Mouse (Mus musculus): ENCODE measurements around the gene St3gal3.
A peak's percentile ranks its signal among the peaks of the same experiment; 100 is the strongest.

St3gal3 gene

GRCm38 (mm10) chr4:118089939-118090338, 44.8 kb downstream of the St3gal3 start:
- peak; percentile 64 for DNase-seq (ENCODE audit: low read depth, low spot score)

GRCm38 (mm10) chr4:118088771-118089170, 45.9 kb downstream of the St3gal3 start:
- DNase-seq (ENCODE audit: low read depth, low spot score): no peak

- DNase-seq (ENCODE audit: low read depth, low spot score): no peak
Observed at GRCm38 (mm10) chr4:118085025-118085424, 49.7 kb downstream of the St3gal3 start.

- peak; percentile 93 for DNase-seq (ENCODE audit: low read depth, low spot score)
Observed at GRCm38 (mm10) chr4:118083217-118083951, 51.3 kb downstream of the St3gal3 start.

- DNase-seq (ENCODE audit: low read depth, low spot score): no peak
Observed at GRCm38 (mm10) chr4:118081608-118082331, 52.9 kb downstream of the St3gal3 start.

GRCm38 (mm10) chr4:118080481-118080880, 54.2 kb downstream of the St3gal3 start:
- no peak for DNase-seq (ENCODE audit: low read depth, low spot score)

- DNase-seq (ENCODE audit: low read depth, low spot score): no peak
Observed at GRCm38 (mm10) chr4:118079195-118079594, 55.5 kb downstream of the St3gal3 start.

GRCm38 (mm10) chr4:118078576-118078975, 56.1 kb downstream of the St3gal3 start:
- DNase-seq (ENCODE audit: low read depth, low spot score): peak; percentile 6

- no peak for DNase-seq (ENCODE audit: low read depth, low spot score)
Observed at GRCm38 (mm10) chr4:118077293-118077752, 57.4 kb downstream of the St3gal3 start.

GRCm38 (mm10) chr4:118076648-118077047, 58.1 kb downstream of the St3gal3 start:
- DNase-seq (ENCODE audit: low read depth, low spot score): no peak

GRCm38 (mm10) chr4:118075343-118075742, 59.4 kb downstream of the St3gal3 start:
- no peak for DNase-seq (ENCODE audit: low read depth, low spot score)

GRCm38 (mm10) chr4:118074236-118074635, 60.5 kb downstream of the St3gal3 start:
- peak; percentile 20 for DNase-seq (ENCODE audit: low read depth, low spot score)

- DNase-seq (ENCODE audit: low read depth, low spot score): no peak
Observed at GRCm38 (mm10) chr4:118073128-118073527, 61.6 kb downstream of the St3gal3 start.

GRCm38 (mm10) chr4:118071891-118072290, 62.8 kb downstream of the St3gal3 start:
- no peak for DNase-seq (ENCODE audit: low read depth, low spot score)

- DNase-seq (ENCODE audit: low read depth, low spot score): peak; percentile 83
Observed at GRCm38 (mm10) chr4:118070255-118071234, 64.2 kb downstream of the St3gal3 start.

- peak; percentile 73 for DNase-seq (ENCODE audit: low read depth, low spot score)
Observed at GRCm38 (mm10) chr4:118061809-118062463, 72.8 kb downstream of the St3gal3 start.

GRCm38 (mm10) chr4:118060915-118061530, 73.7 kb downstream of the St3gal3 start:
- no peak for DNase-seq (ENCODE audit: low read depth, low spot score)

GRCm38 (mm10) chr4:118059816-118060475, 74.8 kb downstream of the St3gal3 start:
- DNase-seq (ENCODE audit: low read depth, low spot score): no peak

GRCm38 (mm10) chr4:118058116-118058677, 76.5 kb downstream of the St3gal3 start:
- no peak for DNase-seq (ENCODE audit: low read depth, low spot score)

GRCm38 (mm10) chr4:118057076-118057475, 77.6 kb downstream of the St3gal3 start:
- no peak for DNase-seq (ENCODE audit: low read depth, low spot score)
